Mouse (Mus musculus): ENCODE data around the gene Lrch1. TPM values are rescaled to one million over a fixed set of nuclear protein-coding genes. Genes with fewer than 3 reads are reported as not detected.

The Lrch1 gene
- total RNA-seq, 2 experiments from 2014 or later: 10.4 to 17.3 TPM

- ATAC-seq (replicated peaks; ENCODE audit: low FRiP score, low TSS enrichment, poor library complexity, severe bottlenecking): no peak
Observed at GRCm38 (mm10) chr14:74787717-74788116, 160.0 kb downstream of the Lrch1 start.

GRCm38 (mm10) chr14:74784243-74784934 lies 163.3 kb downstream of the Lrch1 start:
- no peak for ATAC-seq (replicated peaks; ENCODE audit: low FRiP score, low TSS enrichment, poor library complexity, severe bottlenecking)

GRCm38 (mm10) chr14:74774046-74774619 lies 173.5 kb downstream of the Lrch1 start:
- ATAC-seq (replicated peaks; ENCODE audit: low FRiP score, low TSS enrichment, poor library complexity, severe bottlenecking): no peak

- no peak for ATAC-seq (replicated peaks; ENCODE audit: low FRiP score, low TSS enrichment, poor library complexity, severe bottlenecking)
Observed at GRCm38 (mm10) chr14:74767892-74768291, 179.8 kb downstream of the Lrch1 start.

GRCm38 (mm10) chr14:74764191-74764918 lies 183.3 kb downstream of the Lrch1 start:
- ATAC-seq (replicated peaks; ENCODE audit: low FRiP score, low TSS enrichment, poor library complexity, severe bottlenecking): peak; percentile 97

GRCm38 (mm10) chr14:74736850-74737249 lies 210.8 kb downstream of the Lrch1 start:
- no peak for ATAC-seq (replicated peaks; ENCODE audit: low FRiP score, low TSS enrichment, poor library complexity, severe bottlenecking)

GRCm38 (mm10) chr14:74735471-74735870 lies 212.2 kb downstream of the Lrch1 start:
- no peak for ATAC-seq (replicated peaks; ENCODE audit: low FRiP score, low TSS enrichment, poor library complexity, severe bottlenecking)

GRCm38 (mm10) chr14:74733397-74733796 lies 214.3 kb downstream of the Lrch1 start:
- ATAC-seq (replicated peaks; ENCODE audit: low FRiP score, low TSS enrichment, poor library complexity, severe bottlenecking): no peak

- ATAC-seq (replicated peaks; ENCODE audit: low FRiP score, low TSS enrichment, poor library complexity, severe bottlenecking): peak; percentile 98
Observed at GRCm38 (mm10) chr14:74732079-74732783, 215.4 kb downstream of the Lrch1 start, which contains the start of gene Esd. Gene Esd (plus strand): TSS chr14:74732297.

GRCm38 (mm10) chr14:74731221-74732078 lies 216.2 kb downstream of the Lrch1 start:
- ATAC-seq (replicated peaks; ENCODE audit: low FRiP score, low TSS enrichment, poor library complexity, severe bottlenecking): no peak

- ATAC-seq (replicated peaks; ENCODE audit: low FRiP score, low TSS enrichment, poor library complexity, severe bottlenecking): no peak
Observed at GRCm38 (mm10) chr14:74723541-74723940, 224.1 kb downstream of the Lrch1 start.

- ATAC-seq (replicated peaks; ENCODE audit: low FRiP score, low TSS enrichment, poor library complexity, severe bottlenecking): peak; percentile 75
Observed at GRCm38 (mm10) chr14:74709054-74709453, 238.6 kb downstream of the Lrch1 start.

Other genes starting within 250 kb of the Lrch1 start
- 143 and 153 TPM in 2 replicates for gene Esd, start 215.6 kb downstream of the Lrch1 start, total RNA-seq (2014; fragmentation: Nextera tagmentation)
- 255 and 340 TPM in 2 replicates for gene Esd, start 215.6 kb downstream of the Lrch1 start, total RNA-seq (2017)
- 0.11 and 0.22 TPM in 2 replicates for gene Rubcnl, start 68.2 kb upstream of the Lrch1 start, total RNA-seq (2014; fragmentation: Nextera tagmentation)
- gene Rubcnl, start 68.2 kb upstream of the Lrch1 start, total RNA-seq (2017): 0.34 TPM in 1 of 2 replicates, not detected in the other
- gene Lrrc63, start 183.0 kb upstream of the Lrch1 start, total RNA-seq (2014; fragmentation: Nextera tagmentation): not detected in 2 replicates
- not detected in 2 replicates for gene Lrrc63, start 183.0 kb upstream of the Lrch1 start, total RNA-seq (2017)
- gene Lcp1, start 183.2 kb upstream of the Lrch1 start, total RNA-seq (2014; fragmentation: Nextera tagmentation): 21.1 and 39.8 TPM in 2 replicates
- gene Lcp1, start 183.2 kb upstream of the Lrch1 start, total RNA-seq (2017): 29.1 and 29.8 TPM in 2 replicates